Comparison of ENCODE assay signal across 9 mouse cellular contexts in genomic region chr2:131305226-131305625, GRCm38 (mm10). TPM values are rescaled to one million over a fixed set of nuclear protein-coding genes. Genes with fewer than 3 reads are reported as not detected.
DNase-seq lines count a peak whose midpoint lies in the region; ATAC-seq and TF ChIP-seq lines count a peak whose summit lies in the region.
"Not testable (repeated sequence)": the region's sequence is repeated elsewhere in the genome, so short reads cannot be mapped to it uniquely, and the experiment has no call there.
"Had no signal": no experiment of that assay in that cellular context is flagged by ENCODE, and none has a peak within 500 bp of the region (broad histone marks: within the 10 kb centered on the region; RNA-seq: fewer than 3 reads in every experiment).

No protein-coding gene starts in this region.

- not testable (repeated sequence) for H3K27ac ChIP-seq in embryonic facial prominence, embryonic 14.5 days (replicated peaks; ENCODE audit: low read depth, low read length); hindbrain, postnatal 0 days; midbrain, embryonic 14.5 days (replicated peaks; ENCODE audit: low read depth, low read length)

- intact Hi-C loops in left cerebral cortex, postnatal 4 days (cut with DNase I), result not testable (repeated sequence)

- H3K9me3 ChIP-seq in embryonic facial prominence, embryonic 14.5 days (ENCODE audit: control insufficient read depth, low read length); hindbrain, postnatal 0 days (ENCODE audit: low read length); midbrain, embryonic 14.5 days (ENCODE audit: control insufficient read depth, low read length): not testable (repeated sequence)

- DNase-seq in 3134 (ENCODE audit: extremely low read depth, insufficient read length, low spot score), result peak; percentile 70
- peak; percentile 57 for DNase-seq in MN1 (ENCODE audit: low spot score)
- DNase-seq in brain, embryonic 14.5 days (ENCODE audit: low read depth), result peak; percentile 55
- DNase-seq in cerebellum, adult 9-10 months, result peak; percentile 41
- DNase-seq in embryonic facial prominence, embryonic 14.5 days (ENCODE audit: low spot score), result peak; percentile 15
- peak; percentile 59 for DNase-seq in hindbrain, postnatal 0 days (ENCODE audit: low spot score)
- peak; percentile 68 for DNase-seq in left cerebral cortex, postnatal 4 days
- DNase-seq in midbrain, embryonic 14.5 days, result peak; percentile 47

- not testable (repeated sequence) for ATAC-seq in embryonic facial prominence, embryonic 14.5 days (ENCODE audit: low read depth); hindbrain, postnatal 0 days; midbrain, embryonic 14.5 days (ENCODE audit: low FRiP score, low TSS enrichment)

- H3K4me3 ChIP-seq in embryonic facial prominence, embryonic 14.5 days (ENCODE audit: low read depth, low read length); hindbrain, postnatal 0 days (ENCODE audit: low read length); midbrain, embryonic 14.5 days (replicated peaks; ENCODE audit: low read depth, low read length): not testable (repeated sequence)

- not testable (repeated sequence) for H3K4me1 ChIP-seq in embryonic facial prominence, embryonic 14.5 days (ENCODE audit: control insufficient read depth, insufficient read depth, low read length); hindbrain, postnatal 0 days (ENCODE audit: insufficient read depth, low read length); midbrain, embryonic 14.5 days (ENCODE audit: control insufficient read depth, insufficient read depth, low read length)

- not testable (repeated sequence) for TF ChIP-seq CTCF in brain, embryonic 14.5 days (IDR thresholded peaks at IDR 0.05; ENCODE audit: borderline replicate concordance, extremely low read depth, insufficient read depth, insufficient read length); hindbrain, postnatal 0 days (IDR thresholded peaks at IDR 0.05; ENCODE audit: low read depth)

- not testable (repeated sequence) for H3K27me3 ChIP-seq in embryonic facial prominence, embryonic 14.5 days (replicated peaks; ENCODE audit: control insufficient read depth, insufficient read depth, low read length); hindbrain, postnatal 0 days (ENCODE audit: insufficient read depth, low read length); midbrain, embryonic 14.5 days (ENCODE audit: control insufficient read depth, insufficient read depth, low read length)

- WGBS in embryonic facial prominence, embryonic 14.5 days, result 90% methylated on average over 1 of the region's 1 CpGs
- 56% methylated on average over 1 of the region's 1 CpGs for WGBS in hindbrain, postnatal 0 days
- WGBS in midbrain, embryonic 14.5 days, result 75% methylated on average over 1 of the region's 1 CpGs

- H3K4me2 ChIP-seq in embryonic facial prominence, embryonic 14.5 days (ENCODE audit: low read depth, low read length); hindbrain, postnatal 0 days (ENCODE audit: low read depth, low read length); midbrain, embryonic 14.5 days (ENCODE audit: low read length): not testable (repeated sequence)

- not testable (repeated sequence) for TF ChIP-seq POLR2A in brain, embryonic 14.5 days (IDR thresholded peaks at IDR 0.05; ENCODE audit: borderline replicate concordance, extremely low read depth, insufficient read depth, insufficient read length, poor library complexity, severe bottlenecking)

- not testable (repeated sequence) for H3K9ac ChIP-seq in embryonic facial prominence, embryonic 14.5 days (ENCODE audit: low read depth, low read length); hindbrain, postnatal 0 days (replicated peaks; ENCODE audit: low read length); midbrain, embryonic 14.5 days (replicated peaks; ENCODE audit: low read length)

- H3K36me3 ChIP-seq in embryonic facial prominence, embryonic 14.5 days (ENCODE audit: control insufficient read depth, insufficient read depth, low read length), result peaks cover 29% of the 10 kb centered on the region
- peaks cover 20% of the 10 kb centered on the region for H3K36me3 ChIP-seq in hindbrain, postnatal 0 days (ENCODE audit: insufficient read depth, low read length)
- H3K36me3 ChIP-seq in midbrain, embryonic 14.5 days (ENCODE audit: control insufficient read depth, insufficient read depth, low read length), result peaks cover 38% of the 10 kb centered on the region

RNA-seq across cellular contexts. Expression of gene Pank2, which starts 42.9 kb away (rescaled TPM):
- 32.1 and 36.3 TPM in 2 replicates for polyA plus RNA-seq in brain, embryonic 14.5 days (2012; rRNA removed)
- 36.0 and 40.1 TPM in 2 replicates for polyA plus RNA-seq in embryonic facial prominence, embryonic 14.5 days (2014; fragmentation: Nextera tagmentation; extraction: Ambion mirVana)
- 33.6 and 35.2 TPM in 2 replicates for total RNA-seq in hindbrain, postnatal 0 days (2014; rRNA removed)
- 24.9 and 26.5 TPM in 2 replicates for polyA plus RNA-seq in hindbrain, postnatal 0 days (2015; fragmentation: Nextera tagmentation; extraction: Ambion mirVana)
- 10 to 100 TPM; 47.6 to 50.8 TPM for total RNA-seq in left cerebral cortex, postnatal 4 days (2021)
- polyA plus RNA-seq in midbrain, embryonic 14.5 days (2014; fragmentation: Nextera tagmentation; extraction: Ambion mirVana), result 26.4 and 34.9 TPM in 2 replicates

RNA-seq across cellular contexts. Expression of gene Rnf24, which starts 47.5 kb away (rescaled TPM):
- 36.2 and 41.0 TPM in 2 replicates for polyA plus RNA-seq in brain, embryonic 14.5 days (2012; rRNA removed)
- 6.2 and 6.9 TPM in 2 replicates for polyA plus RNA-seq in embryonic facial prominence, embryonic 14.5 days (2014; fragmentation: Nextera tagmentation; extraction: Ambion mirVana)
- total RNA-seq in hindbrain, postnatal 0 days (2014; rRNA removed), result 15.5 and 21.8 TPM in 2 replicates
- polyA plus RNA-seq in hindbrain, postnatal 0 days (2015; fragmentation: Nextera tagmentation; extraction: Ambion mirVana), result 8.2 and 10.1 TPM in 2 replicates
- 10 to 100 TPM; 41.1 to 42.8 TPM for total RNA-seq in left cerebral cortex, postnatal 4 days (2021)
- 19.6 and 21.2 TPM in 2 replicates for polyA plus RNA-seq in midbrain, embryonic 14.5 days (2014; fragmentation: Nextera tagmentation; extraction: Ambion mirVana)
- polyA plus RNA-seq: erythroblast, embryonic 14.5 days had no signal

Comparison
In these comparisons a context has a peak if more than half of its experiments do, and no peak if none do; other contexts are left out.
1. DNase-seq: peak in every context shown above with its lines; median percentile 70 in 3134; 68 in left cerebral cortex, postnatal 4 days; 59 in hindbrain, postnatal 0 days; 57 in MN1; 55 in brain, embryonic 14.5 days; 47 in midbrain, embryonic 14.5 days; 41 in cerebellum, adult 9-10 months; 15 in embryonic facial prominence, embryonic 14.5 days.